Mouse (Mus musculus): ENCODE data around the gene Pcca.

The Pcca gene

DNA sequence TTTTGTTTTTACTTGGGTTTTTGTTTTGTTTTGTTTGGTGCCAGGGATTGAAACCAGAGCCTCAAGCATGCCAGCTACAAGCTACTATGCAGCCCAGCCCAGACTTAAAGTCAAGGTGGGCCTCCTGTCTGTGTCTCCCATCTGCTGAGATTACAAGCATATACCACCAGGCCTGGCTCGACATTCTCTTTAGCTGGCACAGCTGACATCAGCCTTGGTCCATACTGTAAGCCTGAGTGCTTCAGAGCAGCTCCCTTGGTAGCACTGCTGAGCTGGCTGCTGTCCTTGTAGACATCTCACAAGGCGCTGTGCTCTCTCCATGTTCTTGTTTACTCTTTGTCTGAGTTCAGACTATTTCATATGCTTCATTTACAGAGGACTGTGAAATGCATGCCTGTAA is 302.9 kb downstream of the Pcca start:
- DNase-seq (ENCODE audit: low spot score): no peak

DNA sequence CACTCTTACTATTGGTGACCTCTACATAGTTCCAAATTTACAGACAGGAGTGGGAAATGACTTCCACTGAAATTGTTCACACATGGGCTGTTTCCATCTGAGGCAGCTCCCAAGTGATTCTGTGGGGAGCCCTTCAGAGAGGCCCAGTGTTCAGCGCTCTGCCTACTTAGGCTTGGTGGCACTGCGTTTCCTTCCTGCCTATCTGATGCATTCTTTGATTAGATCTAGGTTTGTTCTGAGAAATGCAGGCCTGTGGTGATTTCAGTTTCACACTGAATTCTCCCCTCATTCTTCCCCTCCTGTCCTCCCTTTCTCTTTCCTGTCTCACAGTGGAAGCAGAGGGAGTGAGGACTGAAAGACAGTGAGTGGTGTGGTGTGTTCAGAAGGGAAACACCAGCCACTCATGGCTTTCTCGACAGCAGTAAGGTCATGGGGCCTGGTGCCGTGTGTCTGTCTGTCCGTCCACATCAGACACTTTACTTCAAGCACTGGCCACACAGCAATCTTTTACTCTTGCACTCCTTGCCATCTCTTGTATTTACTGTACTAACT is 318.5 kb downstream of the Pcca start:
- DNase-seq (ENCODE audit: low spot score): no peak

DNA sequence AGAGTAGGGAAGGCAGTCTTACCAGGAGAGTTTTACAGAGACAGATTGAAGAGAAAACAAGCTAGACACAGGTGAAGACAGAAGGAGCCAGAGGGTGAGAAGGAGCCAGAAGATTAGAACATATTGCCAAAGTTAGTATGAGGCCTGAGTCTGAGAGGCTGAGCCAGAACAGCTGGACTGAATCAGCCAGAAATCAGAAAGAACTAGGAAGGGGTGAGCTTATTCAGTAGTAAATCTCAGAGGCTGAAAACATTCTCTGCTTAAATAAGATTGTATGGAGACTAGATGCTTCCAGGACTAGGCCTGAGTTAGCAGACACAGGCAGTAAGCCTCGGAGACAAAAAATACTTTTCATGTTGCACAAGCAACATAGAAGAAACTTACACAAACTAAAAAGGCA is 325.7 kb downstream of the Pcca start:
- DNase-seq (ENCODE audit: low spot score): no peak

DNA sequence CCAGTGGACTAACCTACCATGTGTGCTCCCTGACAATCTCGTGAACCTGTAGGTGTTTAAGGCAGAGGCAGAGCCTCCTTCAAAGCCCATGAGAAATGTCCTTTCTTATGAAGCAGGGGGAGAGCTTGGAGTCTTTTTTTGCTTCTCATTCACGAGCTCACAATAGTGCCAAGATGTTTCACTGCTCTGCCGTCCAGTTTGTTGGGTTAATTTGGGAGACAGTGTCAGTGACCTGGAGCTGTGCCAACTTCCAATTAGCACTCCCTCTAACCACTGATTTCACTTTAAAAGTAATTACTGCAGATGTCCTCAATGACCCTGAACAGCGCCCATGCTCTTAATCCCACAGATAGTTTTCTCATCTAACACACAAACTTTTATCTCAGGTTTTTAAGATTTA is 328.5 kb downstream of the Pcca start:
- DNase-seq (ENCODE audit: low spot score): no peak

DNA sequence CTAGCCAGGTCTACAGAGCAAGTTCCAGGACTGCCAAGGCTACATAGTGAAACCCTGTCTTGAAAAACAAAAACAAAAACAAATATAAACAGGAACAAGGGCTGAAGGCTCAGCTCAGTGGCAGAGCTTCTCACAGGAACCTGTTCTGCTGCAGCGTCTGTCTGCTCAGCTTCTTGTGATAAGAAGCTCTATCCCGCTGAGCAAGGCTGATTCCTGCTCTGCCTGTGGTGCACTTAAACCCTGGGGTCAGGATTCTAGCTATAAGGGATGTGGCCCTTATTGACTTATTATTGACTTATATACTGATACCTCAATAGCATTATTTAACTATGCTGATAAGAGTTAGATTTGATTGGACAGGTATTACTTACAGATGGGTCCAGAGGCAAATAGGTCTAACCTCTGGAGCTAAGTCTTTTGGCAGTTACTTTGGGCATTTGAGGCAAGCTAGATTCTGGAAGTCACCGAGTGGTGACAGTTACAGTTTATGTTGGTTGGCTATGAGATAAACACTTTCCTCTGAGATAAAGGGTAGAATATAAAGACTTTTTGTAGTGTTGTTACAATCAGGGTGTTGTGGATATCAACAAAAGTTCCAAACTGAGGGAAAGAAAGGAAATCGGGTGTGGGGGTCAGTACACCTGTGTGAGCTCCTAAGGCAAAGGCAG is 331.5 kb downstream of the Pcca start:
- DNase-seq (ENCODE audit: low spot score): no peak

DNA sequence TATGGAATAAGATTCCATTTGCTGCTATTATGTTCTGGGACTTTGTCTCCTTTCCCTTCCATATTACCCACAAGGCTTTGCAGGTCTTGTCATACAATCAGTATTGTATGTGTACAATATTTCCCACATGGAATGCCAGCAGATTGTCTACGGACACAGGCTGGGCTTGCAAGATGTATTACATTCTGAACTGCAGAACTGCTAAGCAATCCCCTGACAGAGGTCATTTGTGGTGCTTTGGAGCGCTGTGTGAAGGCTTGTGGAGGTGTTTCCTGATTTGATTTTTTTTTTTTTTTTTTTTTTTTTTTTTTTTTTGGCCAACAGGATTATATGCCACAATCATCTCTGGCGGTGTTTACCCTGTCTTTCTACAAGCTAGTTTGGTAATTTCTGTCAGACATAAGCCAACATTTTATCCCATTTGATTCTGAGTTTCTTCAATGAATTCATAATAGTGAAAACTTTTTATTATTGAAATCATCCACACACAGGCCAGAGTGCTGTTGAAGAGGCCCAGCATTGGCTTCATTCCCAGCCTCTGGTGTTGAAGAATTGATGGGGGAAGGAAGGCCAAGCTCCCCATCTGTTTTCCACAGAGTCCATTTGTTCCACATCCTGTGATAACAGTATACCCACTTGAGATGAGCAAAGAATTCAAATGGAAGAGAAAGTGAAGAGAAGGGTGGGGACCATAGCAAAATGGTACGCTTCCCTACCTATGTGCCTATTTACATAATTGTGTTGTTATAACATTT is 333.6 kb downstream of the Pcca start:
- no peak for DNase-seq (ENCODE audit: low spot score)

DNA sequence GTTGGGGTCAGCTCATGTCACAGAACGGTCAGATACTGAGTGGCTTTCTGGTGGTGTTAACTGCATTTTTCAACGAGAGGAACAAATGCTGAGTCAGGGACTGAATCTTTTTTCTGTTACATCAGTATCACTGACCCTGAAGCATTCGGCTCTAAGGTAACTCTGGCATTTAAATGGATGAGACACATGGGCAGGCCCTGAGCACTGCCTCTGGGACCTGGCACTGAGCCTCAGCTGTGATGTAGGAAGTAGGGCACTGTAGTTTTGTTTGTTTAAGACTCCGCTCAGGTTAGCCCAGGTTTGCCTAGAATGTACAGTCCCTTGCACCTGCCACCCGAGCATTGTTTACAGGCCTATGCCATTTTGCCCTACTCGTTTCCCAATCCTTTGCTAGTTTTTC is 335.7 kb downstream of the Pcca start:
- DNase-seq (ENCODE audit: low spot score): no peak

DNA sequence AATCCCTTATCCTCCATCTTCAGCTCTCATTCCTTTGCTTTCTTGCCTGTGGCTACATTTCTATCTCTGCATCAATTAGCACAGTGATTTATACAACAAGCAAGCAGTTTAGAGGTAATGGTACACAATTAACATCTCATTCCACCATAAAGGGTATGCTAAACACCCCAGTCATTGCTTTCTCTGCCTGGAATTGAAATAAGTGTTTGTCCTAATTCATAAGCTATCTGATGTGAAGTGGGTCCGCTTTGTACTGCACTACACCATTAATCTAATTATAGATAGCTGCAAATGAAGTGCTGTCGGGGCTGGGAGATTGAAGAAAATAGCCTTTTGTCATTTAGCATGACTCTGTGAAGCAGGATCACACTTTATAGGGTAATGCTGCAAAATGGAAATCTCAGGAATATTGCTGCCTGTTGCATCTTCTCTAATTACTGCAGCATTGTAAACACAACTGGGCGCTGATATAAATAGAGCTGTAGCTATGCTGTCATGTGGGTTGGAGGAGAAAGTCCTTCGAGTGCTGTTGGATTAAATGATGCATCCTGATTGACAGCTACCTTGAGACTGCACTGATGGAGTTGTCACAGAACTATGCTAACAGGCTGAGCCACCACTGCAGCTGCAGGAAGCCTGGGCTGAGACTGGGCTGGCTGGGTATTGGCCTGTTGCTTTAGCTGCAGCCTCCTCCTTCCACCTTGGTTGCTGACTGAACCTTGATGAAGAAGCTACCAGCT is 337.9 kb downstream of the Pcca start:
- DNase-seq (ENCODE audit: low spot score): no peak

DNA sequence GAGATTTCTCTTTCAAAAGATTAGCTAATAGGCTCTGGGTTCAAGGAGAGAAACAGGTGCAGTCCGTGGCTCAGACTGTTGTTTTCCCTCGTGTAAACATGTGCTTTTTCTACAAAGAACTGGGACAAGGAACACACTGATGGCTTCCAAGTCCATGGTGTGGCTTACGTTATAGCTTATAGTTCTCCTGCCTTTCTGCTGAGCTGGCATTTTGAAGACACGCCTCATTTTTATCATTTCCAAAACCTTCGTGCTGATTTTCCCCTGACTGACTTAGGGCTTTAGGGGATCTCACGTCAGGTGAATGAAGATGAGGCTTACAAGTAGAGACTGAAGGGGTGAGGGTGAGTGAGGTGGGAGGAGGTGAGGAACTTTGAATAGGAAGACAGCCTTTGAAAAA is 338.5 kb downstream of the Pcca start:
- no peak for DNase-seq (ENCODE audit: low spot score)

DNA sequence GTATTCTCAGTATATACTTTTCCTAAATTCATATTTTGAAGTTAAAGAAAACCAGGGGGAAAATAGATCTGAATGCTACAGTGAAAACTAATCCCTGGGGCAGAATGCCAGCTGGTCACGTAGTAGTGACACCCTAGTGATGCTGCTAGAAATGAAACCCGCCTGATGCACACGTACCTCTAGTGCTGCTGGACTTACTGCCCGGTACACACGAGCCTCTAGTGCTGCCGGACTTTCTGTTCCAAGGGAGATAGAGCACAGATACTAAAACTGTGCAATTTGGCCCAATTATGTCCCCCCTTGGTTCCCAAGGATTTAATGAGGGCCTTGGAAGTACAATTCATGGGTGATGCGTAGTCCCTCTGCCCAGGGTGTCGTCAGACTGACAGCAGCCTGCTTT is 340.9 kb downstream of the Pcca start:
- DNase-seq (ENCODE audit: low spot score): no peak

DNA sequence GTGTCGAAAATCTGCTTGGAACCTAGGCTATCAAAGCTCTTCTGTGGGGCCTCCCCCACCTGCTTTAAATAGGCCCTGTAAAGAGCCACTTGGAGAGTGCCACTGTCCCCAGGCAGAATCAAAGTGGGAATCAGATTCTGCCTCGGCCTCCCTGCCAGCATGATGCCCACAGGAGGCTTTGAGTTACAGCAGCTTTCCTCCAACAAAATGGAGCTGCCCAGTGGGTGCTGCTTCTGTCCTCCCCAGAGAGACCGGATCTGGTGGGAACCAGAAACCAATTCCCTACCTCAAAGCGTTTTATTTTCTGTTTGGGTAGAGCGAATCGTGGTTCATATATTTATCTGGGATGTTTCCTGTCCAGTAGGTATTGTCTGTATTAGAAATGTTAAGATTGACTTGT is 341.5 kb downstream of the Pcca start:
- DNase-seq (ENCODE audit: low spot score): no peak

DNA sequence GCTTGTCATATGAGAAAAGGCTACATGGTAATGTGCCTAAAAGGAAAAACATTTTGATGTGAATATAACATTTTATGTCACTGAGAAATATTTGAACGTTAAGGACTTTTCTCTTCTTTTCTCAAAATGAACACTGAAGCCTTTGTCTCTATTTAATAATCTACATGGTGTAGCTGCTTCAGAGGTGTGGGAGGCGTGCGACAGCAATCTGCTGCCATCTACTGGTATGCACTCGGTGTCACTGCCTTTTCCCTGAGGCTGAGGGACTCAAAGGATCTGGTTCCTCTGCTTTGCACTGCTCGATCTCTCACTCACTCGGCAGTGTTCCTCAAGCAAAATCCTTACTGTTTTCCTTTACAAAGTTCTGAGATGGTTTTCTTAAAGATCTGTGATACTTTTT is 342.0 kb downstream of the Pcca start:
- peak; percentile 7 for DNase-seq (ENCODE audit: low spot score)

DNA sequence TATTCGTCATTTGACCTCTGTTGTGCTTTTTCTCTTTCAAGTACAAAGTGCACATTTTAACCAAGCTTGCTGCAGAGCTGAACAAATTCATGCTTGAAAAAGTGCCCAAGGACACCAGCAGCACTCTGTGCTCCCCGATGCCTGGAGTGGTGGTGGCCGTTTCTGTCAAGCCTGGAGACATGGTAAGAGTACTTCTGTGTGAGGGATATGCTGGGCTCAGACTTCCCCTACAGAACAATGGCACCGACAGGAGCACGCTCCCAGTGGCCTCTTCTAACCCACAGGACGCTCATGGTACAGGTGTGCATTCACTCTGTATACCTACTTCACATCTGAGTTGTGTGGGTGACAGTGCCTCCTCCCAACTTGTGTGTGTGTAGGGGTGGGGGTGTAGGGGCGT is 342.6 kb downstream of the Pcca start:
- DNase-seq (ENCODE audit: low spot score): no peak

DNA sequence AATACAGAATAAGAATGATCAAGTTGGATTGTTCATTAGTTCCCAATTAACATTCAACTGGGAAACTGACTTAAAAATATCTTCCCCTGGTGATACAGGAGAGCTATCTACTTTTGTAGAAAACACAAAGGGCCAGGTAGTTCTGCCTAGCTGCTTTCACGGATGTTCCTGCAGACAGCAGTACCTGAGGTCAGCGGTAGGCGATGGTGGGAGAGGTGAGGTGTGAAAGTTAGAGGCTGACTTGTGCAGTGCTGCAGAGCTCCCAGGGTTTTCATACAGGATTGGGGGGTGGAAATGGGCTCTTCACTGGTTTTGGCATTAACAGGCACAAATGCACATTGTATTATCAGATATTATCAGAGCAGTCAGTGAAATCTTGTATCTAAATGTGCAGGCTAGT is 343.7 kb downstream of the Pcca start:
- no peak for DNase-seq (ENCODE audit: low spot score)

DNA sequence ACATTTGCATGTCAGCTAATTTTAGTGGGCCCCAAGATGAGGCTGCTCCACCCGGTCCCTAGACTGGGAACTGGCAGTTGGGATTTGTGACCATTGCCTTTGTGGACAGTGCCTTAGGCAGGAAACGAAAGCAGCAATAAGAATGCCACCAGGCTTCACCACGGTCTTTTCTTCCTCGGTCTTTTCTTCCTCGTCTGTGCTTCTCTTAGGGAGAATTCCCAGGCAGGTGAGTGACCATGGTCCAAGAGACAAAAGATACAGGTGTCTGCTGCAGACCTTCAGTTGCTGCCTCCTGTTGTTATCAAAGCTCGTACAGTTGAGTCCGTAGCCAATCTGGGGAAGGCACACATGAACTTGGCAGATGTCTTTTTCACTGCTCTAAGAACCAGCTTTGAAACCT is 346.2 kb downstream of the Pcca start:
- no peak for DNase-seq (ENCODE audit: low spot score)

DNA sequence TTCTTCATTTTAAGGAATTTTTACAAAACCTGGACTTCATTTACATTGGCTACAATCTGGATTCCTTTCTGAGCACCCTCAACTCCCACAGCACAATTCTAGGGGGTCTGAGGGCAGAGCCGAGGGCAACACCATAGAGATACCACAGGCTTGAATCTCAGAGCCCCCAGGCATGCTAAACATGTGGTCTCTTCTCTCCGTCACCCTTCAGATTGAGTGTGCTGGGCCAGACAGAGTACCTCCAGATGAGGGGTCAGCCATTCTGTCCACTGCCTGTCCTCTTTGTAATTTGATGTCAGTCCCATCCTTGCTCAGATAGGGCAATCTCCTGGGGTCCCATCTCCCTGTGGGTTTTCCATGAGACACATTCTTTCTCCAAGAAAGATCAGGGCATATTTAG is 347.6 kb downstream of the Pcca start:
- no peak for DNase-seq (ENCODE audit: low spot score)

DNA sequence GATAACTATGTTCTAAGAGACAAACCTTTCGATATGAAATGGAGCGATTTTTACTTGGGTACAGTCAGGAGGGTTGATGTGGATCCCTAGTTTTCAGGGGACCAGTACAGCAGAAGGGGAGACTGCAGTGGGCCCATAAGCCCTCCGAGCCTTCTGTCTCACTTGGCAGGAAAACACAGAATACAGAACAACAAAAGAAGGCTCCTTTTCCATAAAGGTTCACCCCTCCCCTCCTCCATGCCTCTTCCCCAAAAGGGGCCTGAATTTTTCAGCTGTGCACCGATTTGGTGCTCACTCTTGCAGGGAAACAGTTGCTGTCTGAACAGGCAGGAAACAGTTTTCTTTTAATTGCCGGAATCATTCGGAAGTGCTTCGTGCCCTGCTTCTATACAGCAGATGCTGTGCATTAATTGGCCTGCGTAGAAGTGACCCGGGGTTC is 348.1 kb downstream of the Pcca start:
- DNase-seq (ENCODE audit: low spot score): no peak

DNA sequence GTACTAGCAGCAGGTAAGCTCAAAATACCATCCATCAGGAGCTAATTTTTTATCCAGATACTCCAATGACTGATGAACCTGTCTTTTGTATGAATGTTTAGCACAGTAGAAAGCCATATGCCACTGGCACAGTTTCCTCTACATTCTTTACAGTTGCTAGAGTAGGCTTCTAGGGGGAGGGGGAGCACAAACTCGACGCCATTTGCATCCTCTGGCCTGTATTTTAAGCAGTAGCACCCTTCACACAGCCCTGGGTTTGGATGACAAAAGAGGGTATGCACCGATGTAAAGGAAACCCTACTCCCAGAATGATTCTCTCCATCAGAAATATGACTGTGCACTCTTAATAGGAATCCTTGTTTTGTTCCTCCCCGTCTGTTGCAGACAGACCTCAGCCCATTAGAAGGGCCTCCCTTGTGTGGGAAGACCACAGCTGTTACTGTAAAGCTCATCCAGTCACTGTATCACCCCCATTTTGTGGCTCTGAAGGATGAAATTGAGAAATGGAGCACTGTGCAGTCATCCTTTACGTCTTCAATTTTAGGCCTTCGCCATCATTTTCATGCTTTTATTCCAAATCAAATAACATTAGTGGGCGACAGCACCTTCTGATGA is 348.8 kb downstream of the Pcca start:
- DNase-seq (ENCODE audit: low spot score): no peak

DNA sequence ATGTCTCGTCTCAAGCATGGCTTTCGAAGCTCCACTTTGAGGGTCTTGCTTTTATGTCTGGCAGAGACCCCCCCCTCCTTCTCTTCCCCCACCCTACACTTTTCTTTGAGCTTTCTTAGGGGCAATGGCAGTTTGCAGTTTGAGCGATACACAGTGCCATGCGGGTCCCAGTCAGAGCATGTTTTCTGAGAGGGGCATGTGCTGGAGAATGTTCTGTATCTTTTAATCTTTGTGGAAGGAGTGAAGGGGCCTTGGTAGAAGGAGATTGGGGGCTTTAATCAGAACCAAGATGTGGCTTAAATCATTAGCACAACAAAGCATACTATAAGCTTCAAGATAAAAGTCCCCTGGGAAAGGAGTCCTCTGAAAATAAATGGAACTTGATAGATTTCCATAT is 349.3 kb downstream of the Pcca start:
- DNase-seq (ENCODE audit: low spot score): no peak

DNA sequence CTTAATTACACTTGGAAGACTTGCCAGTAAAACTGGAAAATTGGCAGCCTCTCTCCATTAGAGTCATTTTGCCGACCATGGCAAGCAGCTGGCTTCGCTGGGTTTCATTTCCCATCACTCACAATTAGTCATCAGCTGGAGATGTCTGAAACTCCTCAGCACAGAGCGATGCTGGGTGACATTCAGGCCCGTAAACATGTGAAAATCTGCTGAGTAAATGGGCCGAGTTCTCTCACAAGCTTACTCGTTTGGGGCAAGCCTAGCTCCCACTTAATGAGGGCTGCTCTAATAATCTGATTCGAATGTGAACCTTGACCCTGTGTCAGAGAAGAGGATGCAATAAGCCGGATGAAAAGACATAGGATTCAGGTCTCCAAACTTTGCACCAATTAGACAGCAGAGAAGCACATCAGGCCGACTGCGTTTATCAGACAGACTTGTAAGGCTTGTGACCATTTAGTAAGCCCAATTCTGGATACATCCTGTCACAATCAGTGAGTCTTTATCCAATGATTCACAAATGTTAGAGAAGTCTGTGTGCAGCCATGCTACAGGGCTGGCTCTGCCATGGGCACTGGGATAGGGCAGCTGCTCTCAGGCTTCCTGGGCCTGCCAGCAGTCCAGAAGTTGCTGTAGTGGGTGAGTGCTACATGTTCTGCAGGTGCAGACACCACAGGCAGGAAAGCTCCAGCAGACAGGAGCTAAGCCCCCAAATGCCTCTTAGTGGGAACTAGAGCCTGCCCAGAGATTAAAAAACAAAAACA is 349.9 kb downstream of the Pcca start:
- DNase-seq (ENCODE audit: low spot score): no peak

DNA sequence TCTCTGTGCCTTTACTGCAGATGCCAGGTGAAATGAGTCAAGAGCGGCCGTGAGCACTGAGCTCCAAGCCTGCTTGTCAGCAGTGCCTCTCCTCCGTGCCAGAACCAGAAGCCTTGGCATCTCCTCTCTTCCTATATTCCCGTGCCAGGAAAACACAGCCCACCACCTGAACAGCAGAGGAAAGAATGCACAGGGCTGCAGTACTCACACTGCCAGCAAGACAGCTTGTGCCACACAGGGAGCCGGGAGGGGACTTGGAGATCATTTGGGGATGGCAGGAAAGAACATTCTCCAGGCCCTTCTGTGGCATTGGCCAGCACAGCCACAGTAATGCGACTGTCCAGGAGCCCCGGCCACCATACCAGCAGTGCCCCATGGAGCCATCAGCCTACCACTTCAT is 351.8 kb downstream of the Pcca start:
- no peak for DNase-seq (ENCODE audit: low spot score)

DNA sequence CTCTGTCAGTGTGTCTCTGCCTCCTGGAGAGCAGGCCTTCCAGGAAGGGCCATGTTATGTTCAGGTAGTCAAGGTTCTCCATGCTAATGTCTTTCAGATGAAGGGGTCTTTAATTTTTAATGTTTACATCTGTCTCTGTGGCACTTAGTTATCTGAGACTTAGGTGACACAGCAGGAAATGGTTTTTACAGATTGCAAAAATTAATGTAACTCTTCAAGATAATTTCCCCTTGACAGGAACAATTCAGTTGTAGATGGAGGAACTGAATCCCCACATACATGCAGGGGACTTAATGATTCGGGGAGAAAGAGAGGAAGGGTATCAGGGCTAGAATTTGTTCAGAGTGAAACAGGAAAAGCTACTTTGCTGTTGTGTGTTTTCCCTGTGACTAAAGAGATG is 353.2 kb downstream of the Pcca start:
- no peak for DNase-seq (ENCODE audit: low spot score)
